Mouse (Mus musculus) thymus, adult 2 months (tissue): ENCODE data around the gene P2ry12.

Source experiments
- CTCF ChIP-seq: fragments of 200-500 bp; IDR thresholded peaks from 2 replicates; pipeline ENCODE4 v1.5.1; 2012; ENCODE audit warnings: mild to moderate bottlenecking, control low read depth, low read length, moderate library complexity, borderline replicate concordance; ENCODE audit not compliant: control insufficient read depth, poor library complexity, insufficient read depth; ENCODE audit errors: extremely low read depth
- POLR2A ChIP-seq: fragments of 200-500 bp; IDR thresholded peaks from 2 replicates; pipeline ENCODE4 v1.6.1; 2012; ENCODE audit warnings: mild to moderate bottlenecking, low read length, control low read depth, moderate library complexity; ENCODE audit not compliant: control insufficient read depth, poor library complexity, insufficient read depth; ENCODE audit errors: extremely low read depth

- TF ChIP-seq POLR2A = no peak
- TF ChIP-seq CTCF = no peak
These were observed 92.6 kb downstream of the P2ry12 start for GRCm38 (mm10) chr3:59169921-59170627.
